Mouse (Mus musculus) layer of hippocampus, postnatal 25 days (tissue): ENCODE measurements around the gene Fbxw10. TPM values are rescaled to one million over a fixed set of nuclear protein-coding genes. Genes with fewer than 3 reads are reported as not detected.

Experiments used
- DNase-seq, 2 experiments: peaks; one replicate each; pipeline ENCODE4 v3.0.0; 2022; ENCODE audit warnings: mixed read lengths in 2 of 2, low spot score in 1 of 2; ENCODE audit errors: extremely low spot score in 1 of 2
- total RNA-seq, 2 experiments: library from RNA; stranded (reverse); gene quantifications; 2 replicates each; pipeline ENCODE4 v1.2.3; 2021

Fbxw10 gene
- total RNA-seq, 2 experiments from 2014 or later, result 1.3 to 1.6 TPM

GRCm38 (mm10) chr11:62830387-62830786 lies 16.5 kb upstream of the Fbxw10 start:
- no peak for DNase-seq

- DNase-seq, result no peak
Measured at GRCm38 (mm10) chr11:62831906-62832305, 15.0 kb upstream of the Fbxw10 start.

GRCm38 (mm10) chr11:62844562-62844961 lies 2.3 kb upstream of the Fbxw10 start:
- no peak for DNase-seq

- no peak for DNase-seq
Measured at GRCm38 (mm10) chr11:62845730-62846129, 1.1 kb upstream of the Fbxw10 start.

GRCm38 (mm10) chr11:62847655-62848191 lies 854 bp downstream of the Fbxw10 start:
- DNase-seq, result no peak

- DNase-seq, result no peak
Measured at GRCm38 (mm10) chr11:62848301-62848700, 1.4 kb downstream of the Fbxw10 start.

- DNase-seq, result no peak
Measured at GRCm38 (mm10) chr11:62851199-62851598, 4.3 kb downstream of the Fbxw10 start.

- no peak for DNase-seq
Measured at GRCm38 (mm10) chr11:62853334-62853733, 6.5 kb downstream of the Fbxw10 start.

- no peak for DNase-seq
Measured at GRCm38 (mm10) chr11:62865562-62865961, 18.7 kb downstream of the Fbxw10 start.

- DNase-seq, result no peak
Measured at GRCm38 (mm10) chr11:62866685-62867084, 19.8 kb downstream of the Fbxw10 start.

GRCm38 (mm10) chr11:62869201-62869600 lies 22.3 kb downstream of the Fbxw10 start:
- DNase-seq, result no peak

GRCm38 (mm10) chr11:62869715-62870371 lies 23.0 kb downstream of the Fbxw10 start:
- no peak for DNase-seq

GRCm38 (mm10) chr11:62873479-62873878 lies 26.6 kb downstream of the Fbxw10 start:
- DNase-seq, result no peak

- DNase-seq, result no peak
Measured at GRCm38 (mm10) chr11:62875696-62876095, 28.8 kb downstream of the Fbxw10 start.

GRCm38 (mm10) chr11:62876445-62876844 lies 29.6 kb downstream of the Fbxw10 start:
- no peak for DNase-seq

GRCm38 (mm10) chr11:62877391-62877790 lies 30.5 kb downstream of the Fbxw10 start:
- no peak for DNase-seq

- DNase-seq, result no peak
Measured at GRCm38 (mm10) chr11:62878728-62879127, 31.9 kb downstream of the Fbxw10 start.

- peak; percentile 89 to 95 for DNase-seq
Measured at GRCm38 (mm10) chr11:62879220-62880048, 32.6 kb downstream of the Fbxw10 start, which contains the start of gene Tvp23b. Gene Tvp23b, plus strand, starts transcription at chr11:62879455.

GRCm38 (mm10) chr11:62883407-62883806 lies 36.5 kb downstream of the Fbxw10 start:
- DNase-seq, result no peak

GRCm38 (mm10) chr11:62885323-62885722 lies 38.5 kb downstream of the Fbxw10 start:
- no peak for DNase-seq

- DNase-seq, result no peak
Measured at GRCm38 (mm10) chr11:62890796-62891195, 43.9 kb downstream of the Fbxw10 start.
